Mouse (Mus musculus) heart, adult 11 months (tissue): Measurements from ENCODE around the gene Gm20441.
A peak's percentile ranks its signal among the peaks of the same experiment; 100 is the strongest.
"Not testable (repeated sequence)": the region's sequence is repeated elsewhere in the genome, so short reads cannot be mapped to it uniquely, and the experiment has no call there.

Experiments used
- DNase-seq: peaks from one replicate; pipeline ENCODE4 v3.0.0; 2022

Gene Gm20441

DNA sequence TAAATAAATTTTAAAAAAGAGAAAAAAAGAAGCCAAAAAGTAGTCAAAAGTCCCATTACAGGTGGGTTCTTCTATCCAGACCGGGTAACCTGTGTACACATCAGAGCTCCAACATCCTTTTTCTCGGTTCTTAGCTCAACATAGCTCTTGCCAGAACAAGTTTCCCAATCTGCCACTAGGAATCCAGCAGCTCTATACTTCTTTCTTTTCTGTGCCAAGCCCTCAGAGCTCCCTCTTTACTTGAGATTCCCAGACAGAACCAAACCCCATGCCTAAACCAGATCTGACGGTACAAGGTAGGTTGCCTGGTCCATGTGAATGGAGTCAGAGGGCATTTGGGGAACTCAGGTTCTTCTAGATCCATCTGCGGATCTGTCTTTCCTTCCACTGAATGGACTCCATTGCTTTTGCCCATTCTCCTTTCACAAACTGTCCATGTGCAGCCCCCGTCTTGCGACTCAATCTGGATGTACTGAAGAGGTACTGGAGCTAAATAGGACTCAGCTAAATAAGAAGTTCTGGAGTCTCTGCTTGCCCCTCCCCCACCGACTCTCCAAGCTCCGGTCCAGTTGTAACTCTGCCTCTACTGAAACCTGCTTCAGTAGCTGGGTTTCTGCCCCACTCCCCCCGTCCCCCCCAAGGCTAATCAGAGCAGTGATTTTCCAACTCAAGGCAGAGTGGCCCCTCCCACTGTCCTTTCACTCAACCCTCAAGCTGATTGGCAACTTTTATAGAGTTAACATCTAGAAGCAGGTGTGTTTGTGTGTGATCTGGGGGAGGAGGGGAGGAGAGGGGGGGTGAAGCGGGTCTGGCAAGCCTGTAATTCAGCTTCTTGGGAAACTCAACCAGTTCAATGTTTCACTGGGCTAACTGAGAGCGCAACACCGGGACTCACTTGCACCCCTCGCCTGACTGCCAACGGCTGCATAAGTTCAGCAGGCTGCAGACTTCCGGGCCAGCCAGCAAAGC is 1.3 kb downstream of the Gm20441 start:
- DNase-seq, result peak; percentile 90

DNA sequence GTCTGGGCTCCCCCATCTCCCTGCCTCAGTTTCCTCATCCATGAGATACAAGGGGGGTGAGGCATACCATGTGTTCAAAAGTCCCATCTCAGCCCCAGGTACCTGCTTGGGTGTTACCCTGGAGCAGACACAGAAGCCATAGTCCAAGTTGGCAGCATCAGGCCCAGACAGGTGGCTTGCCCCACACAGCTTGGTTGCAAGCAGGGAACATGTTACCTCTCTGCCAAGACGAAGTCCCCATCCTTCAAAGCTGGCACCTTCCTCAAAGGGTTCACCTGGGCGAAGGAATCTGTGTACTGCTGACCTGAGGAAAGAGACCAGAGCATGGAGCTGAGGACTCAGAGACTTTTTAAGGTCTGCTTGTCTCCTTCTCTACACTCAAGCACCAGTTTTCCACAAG is 2.9 kb downstream of the Gm20441 start:
- peak; percentile 72 for DNase-seq

- peak; percentile 88 for DNase-seq
Observed at GRCm38 (mm10) chr10:75776562-75776961, 4.2 kb downstream of the Gm20441 start.

- peak; percentile 75 for DNase-seq
Observed at GRCm38 (mm10) chr10:75774587-75774986, 6.2 kb downstream of the Gm20441 start.

DNA sequence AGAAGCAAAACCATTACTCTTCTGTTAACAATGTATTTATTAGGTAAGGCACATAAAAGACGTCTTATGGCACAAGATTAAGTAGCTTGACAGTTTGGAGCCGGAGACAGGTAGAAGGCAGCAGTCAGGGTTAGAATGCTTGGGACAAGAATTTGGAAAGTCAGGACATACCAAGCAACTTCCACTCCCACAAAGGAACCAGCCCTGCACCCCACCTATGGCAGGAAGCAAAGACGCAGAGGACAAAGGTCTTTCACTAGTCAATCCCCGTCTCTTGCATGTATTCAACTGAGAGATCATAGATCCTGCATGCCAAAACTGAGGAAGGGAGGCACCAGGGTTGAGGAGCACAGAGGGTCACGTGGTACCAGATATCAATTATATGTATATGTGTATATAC is 6.7 kb downstream of the Gm20441 start:
- DNase-seq, result peak; percentile 83

GRCm38 (mm10) chr10:75772795-75773664 is 7.7 kb downstream of the Gm20441 start, which contains the start of gene Ddt:
TSS of gene Ddt (minus strand) at chr10:75773414.
- DNase-seq, result peak; percentile 99

DNA sequence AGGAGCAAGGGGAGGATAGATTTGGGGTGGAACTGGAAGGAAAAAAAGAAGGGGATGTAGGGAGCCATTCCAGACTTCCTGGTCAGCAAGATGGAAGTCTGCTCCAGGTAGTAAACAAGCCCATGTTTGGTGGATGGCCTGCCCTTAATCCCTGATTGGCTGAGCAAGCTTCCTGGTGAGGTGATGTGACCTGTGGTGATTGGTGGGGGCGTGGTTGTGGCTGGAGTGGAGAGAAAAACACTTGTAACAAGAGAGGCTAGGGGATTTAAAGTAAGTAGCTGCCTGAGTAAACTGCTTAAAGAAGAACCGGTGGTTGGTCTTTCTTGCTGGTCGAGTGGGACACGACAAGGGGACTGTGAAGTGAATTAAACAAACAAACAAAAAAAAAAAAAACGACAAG is 13.0 kb downstream of the Gm20441 start:
- DNase-seq, result not testable (repeated sequence)

DNA sequence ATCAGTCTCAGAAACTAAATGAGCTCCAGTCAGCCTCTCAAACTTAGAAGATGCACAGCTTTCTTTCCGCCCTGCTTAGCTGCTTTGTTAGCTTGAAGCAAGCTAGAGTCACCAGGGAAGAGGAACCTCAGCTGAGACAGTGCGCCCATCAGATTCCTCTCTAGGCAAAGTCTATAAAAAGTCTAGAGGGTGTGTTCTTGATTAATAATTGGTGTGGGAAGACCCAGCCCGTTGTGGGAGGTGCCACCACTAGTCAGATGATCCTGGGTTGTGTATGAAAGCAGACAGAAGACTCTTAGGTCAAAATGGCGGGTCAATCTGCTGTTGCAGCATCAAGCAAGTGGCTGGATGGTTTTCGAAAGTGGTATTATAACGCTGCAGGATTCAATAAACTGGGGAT is 13.9 kb downstream of the Gm20441 start:
- DNase-seq, result peak; percentile 81

DNA sequence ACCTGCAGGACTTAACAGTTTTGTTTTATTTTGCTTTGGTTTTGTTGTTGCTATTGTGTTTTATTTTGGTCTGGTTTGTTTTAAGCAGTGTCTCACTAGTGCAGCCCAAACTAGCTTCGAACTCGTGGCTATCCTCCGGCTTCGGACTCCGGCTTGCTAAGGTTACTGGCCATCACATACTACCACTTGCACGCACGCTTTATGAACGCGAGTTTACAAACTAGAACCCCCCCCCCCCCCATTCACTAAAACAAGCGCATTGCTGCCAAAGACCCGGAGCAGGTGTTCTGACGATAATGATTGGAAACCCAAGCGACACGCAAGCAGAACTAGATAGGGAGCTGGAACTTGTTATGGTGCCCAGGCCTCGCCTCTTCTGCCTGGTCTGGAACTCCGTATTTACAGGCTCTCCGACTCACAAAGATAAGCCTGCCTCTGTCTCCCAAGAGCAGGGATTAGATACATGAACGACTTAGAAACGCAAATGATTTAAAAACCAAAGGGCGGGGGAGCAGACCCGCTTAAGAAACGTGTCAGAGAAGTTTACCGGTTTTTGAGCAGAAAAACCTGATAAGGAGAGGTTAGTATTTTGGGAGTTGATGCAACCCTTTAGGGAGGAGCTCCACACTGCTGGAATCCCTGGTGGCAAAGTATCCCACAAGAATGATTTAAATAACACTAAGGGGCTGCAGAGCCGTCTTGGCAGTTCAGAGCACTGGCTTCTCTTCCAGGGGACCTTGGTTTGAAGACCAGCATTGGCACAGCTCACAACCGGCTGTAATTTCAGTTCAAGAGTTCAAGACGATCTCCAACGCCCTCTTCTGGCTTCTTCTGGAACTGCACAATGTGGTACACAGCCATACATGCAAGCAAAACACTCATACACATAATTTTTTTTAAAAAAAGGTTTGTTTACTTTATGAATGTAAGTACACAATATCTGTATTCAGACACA is 16.0 kb downstream of the Gm20441 start:
- peak; percentile 94 for DNase-seq

- peak; percentile 100 for DNase-seq
Observed at GRCm38 (mm10) chr10:75763682-75764518, 16.9 kb downstream of the Gm20441 start, which contains the start of gene Cabin1. TSS of gene Cabin1 (minus strand) at chr10:75764341.

- DNase-seq, result no peak
Observed at GRCm38 (mm10) chr10:75762413-75762812, 18.3 kb downstream of the Gm20441 start.

DNA sequence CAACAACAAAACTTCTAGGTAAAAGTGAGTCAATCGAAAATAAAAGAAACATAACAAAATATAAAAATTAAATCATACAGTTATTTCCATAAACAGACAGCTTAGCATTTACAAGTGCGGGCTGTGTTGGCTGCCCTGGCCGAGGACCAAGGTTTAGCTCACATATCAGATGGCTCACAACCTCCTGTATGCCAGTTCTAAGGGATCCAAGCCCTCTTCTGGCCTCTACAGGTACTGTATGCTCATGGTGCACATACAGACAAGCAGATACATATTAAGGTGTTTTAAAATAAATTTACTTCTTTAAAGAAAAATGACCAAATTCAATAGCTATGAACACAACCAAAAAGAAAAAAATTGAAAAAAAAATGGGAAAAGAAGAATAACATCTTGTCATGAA is 20.4 kb downstream of the Gm20441 start:
- DNase-seq, result no peak

DNA sequence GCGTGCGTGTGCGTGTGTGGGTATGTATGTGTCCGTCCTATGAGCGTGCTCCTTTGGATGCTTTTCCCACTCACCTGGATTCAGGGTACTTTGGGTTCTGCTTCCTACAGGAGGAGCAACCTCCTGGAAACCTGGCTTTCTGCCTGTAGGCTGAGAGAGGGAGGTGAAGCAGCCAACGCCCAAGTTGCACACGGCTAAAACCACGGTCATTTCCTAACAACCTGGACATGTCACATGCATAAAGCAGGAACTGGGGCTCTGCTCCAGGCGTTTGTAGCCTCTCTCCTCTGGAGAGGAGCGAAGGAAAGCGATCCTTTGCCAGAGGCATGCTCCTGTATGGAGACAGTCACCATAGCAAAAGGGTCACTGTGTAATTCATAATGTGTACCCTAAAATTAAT is 24.0 kb downstream of the Gm20441 start:
- DNase-seq, result no peak

DNA sequence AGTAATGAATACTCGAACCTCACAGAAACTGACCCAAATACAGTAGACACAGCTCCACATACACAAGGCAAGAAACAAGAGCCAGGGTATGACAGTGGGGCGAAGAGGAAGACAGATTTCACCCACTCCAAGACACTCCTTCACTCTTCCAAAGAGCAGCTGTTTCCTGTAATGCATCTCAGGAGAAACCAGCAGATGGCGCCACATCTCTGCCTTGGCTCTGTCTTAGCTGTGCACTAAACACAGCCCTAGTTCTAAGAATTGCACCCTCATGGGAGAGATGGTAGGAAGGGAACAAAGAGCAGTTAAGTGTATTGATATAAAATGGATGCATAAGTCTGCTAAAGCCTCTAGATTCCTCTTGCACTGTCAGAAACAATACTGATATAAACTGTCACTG is 36.7 kb downstream of the Gm20441 start:
- DNase-seq, result peak; percentile 94

DNA sequence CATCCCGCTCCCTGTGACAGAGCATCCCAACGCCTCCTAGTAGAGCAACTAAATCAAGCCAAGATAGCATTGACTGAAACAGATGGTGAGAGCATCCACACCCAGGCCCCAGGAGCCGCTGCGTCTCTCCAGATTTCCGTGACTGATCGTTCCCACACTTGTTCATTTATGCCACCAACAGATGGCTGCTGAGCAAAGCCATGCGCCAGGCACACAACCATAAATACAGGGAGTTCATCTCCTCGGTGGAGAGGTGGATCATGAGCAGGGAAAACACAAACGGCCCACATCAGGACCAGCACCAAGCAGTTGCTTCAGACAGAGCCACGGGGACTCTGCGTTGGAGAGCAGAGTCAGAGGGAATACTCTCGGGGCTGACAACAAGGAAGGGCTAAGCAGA is 37.4 kb downstream of the Gm20441 start:
- no peak for DNase-seq

DNA sequence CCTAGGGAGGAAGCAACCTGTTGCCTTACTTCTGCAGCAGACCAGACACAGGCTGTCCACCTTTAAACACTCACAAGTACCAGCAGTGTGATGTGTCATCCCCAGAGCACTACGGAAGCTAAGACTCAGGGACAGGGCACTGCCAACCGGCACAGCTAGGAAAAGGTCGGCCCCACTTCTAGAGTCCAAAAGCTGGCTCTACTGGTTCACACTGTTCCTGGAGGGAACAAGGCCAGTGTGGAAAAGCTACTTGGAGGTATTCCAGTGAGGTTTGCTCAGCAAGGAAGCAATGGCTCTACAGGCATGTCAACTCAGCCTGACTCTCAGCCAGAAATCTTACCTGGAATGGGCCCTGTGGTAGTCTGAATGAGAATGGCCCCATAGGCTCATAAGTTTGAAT is 39.9 kb downstream of the Gm20441 start:
- no peak for DNase-seq

DNA sequence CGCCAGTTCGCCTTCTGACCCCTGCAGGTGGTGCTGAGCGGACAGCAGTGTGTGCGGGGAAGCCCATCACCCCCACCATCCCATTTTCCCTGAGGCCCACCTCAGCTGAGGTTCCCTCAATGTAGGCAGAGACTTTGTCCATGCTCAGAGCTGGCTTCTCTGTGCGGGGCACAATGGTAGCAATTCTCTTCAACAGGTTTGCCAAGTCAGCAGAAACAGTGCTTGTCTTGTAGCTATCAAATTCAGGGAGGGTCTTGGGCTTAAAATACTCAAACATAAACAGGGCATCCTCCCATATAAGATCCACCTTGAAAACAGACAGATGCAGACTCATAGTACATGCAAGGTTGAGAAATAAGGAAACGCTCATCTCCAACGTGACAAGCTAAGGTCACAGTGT is 55.3 kb downstream of the Gm20441 start:
- no peak for DNase-seq
